Mouse (Mus musculus): Measurements from ENCODE around the gene Ly6g6c. TPM values are rescaled to one million over a fixed set of nuclear protein-coding genes. Genes with fewer than 3 reads are reported as not detected.

Ly6g6c gene
- polyA plus RNA-seq, 1 experiment from 2014 or later = 0.38 TPM

DNA sequence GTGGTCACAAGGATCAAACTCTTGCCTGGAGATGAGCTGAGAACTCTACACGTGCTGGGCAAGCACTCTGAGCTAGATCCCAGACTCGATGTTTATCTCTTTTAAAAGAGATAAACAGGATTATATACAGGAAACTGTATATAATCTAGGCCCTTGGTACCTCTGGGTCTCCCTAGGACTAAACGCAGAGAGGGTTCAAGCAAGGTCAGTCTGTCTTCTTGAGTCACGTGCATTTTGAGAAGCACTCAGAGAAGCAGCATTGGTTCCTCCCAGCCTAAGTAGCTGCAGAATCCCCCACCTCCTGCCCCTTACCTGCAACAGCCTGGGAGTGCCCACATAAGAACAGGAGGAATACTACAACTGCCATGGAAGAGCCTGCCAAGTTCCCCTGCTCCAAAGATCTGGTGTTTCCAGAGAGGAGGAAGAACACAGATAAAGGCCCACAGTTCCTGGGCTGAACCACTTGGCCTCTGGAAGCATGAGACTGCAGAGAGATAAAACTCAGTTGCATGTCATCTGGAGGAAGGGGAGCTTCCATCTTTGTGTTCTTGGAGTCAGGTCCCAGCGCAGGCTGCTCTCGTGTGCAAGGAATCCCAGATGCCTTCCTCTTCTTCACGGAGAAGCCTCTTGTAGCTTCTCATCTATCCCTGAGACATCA is 20.1 kb downstream of the Ly6g6c start, which contains the start of gene Ly6g6f:
Ly6g6f (minus strand) TSS at position 403 of the 658 bp plus-strand sequence.
- ATAC-seq (ENCODE audit: insufficient read depth) = no peak
- no peak for DNase-seq
- 58% methylated on average over 7 of the region's 7 CpGs for WGBS
- no peak within 1 kb of the TSS for H3K9ac ChIP-seq
- no peak within 1 kb of the TSS for H3K4me3 ChIP-seq (ENCODE audit: low read depth, low read length)
- H3K9me3 ChIP-seq (ENCODE audit: low read depth, low read length) = no peaks in the 10 kb centered on the region
- no peak for TF ChIP-seq CTCF (IDR thresholded peaks at IDR 0.05; ENCODE audit: low read depth)
- no peak within 1 kb of the TSS for H3K27ac ChIP-seq (ENCODE audit: low read depth)
- peaks cover 5% of the 10 kb centered on the region for H3K4me1 ChIP-seq (ENCODE audit: insufficient read depth)
- no peak within 1 kb of the TSS for H3K4me2 ChIP-seq
- H3K27me3 ChIP-seq (ENCODE audit: insufficient read depth, low read length) = no peaks in the 10 kb centered on the region
- no peaks in the 10 kb centered on the region for H3K36me3 ChIP-seq (ENCODE audit: insufficient read depth)

DNA sequence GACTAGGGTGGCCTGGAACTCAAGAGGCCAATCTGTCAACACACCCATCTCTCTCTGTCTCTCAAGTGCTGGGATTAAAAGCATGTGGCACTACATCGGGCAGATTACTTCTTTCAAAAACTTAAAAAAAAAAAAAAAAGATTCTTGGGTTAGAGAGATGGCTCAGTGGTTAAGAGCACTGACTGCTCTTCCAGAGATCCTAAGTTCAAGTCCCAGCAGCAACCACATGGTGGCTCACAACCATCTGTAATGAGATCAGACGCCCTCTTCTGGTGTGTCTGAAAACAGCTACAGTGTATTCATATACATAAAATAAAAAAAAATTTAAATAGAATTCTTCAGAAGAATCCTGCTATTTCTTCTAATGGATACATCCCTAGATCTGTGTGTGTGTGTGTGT is 23.0 kb downstream of the Ly6g6c start:
- no peaks in the 10 kb centered on the region for H3K27me3 ChIP-seq (ENCODE audit: insufficient read depth, low read length)
- peaks cover 7% of the 10 kb centered on the region for H3K4me1 ChIP-seq (ENCODE audit: insufficient read depth)
- no peak for ATAC-seq (ENCODE audit: insufficient read depth)
- WGBS = 37% methylated on average over 2 of the region's 2 CpGs
- no peak for DNase-seq
- no peak overlapping the region for H3K4me2 ChIP-seq
- H3K36me3 ChIP-seq (ENCODE audit: insufficient read depth) = peaks cover 16% of the 10 kb centered on the region
- peak; percentile 57 for TF ChIP-seq CTCF (IDR thresholded peaks at IDR 0.05; ENCODE audit: low read depth)
- no peak overlapping the region for H3K4me3 ChIP-seq (ENCODE audit: low read depth, low read length)
- no peak overlapping the region for H3K9ac ChIP-seq
- H3K27ac ChIP-seq (ENCODE audit: low read depth) = no peak overlapping the region
- no peaks in the 10 kb centered on the region for H3K9me3 ChIP-seq (ENCODE audit: low read depth, low read length)

DNA sequence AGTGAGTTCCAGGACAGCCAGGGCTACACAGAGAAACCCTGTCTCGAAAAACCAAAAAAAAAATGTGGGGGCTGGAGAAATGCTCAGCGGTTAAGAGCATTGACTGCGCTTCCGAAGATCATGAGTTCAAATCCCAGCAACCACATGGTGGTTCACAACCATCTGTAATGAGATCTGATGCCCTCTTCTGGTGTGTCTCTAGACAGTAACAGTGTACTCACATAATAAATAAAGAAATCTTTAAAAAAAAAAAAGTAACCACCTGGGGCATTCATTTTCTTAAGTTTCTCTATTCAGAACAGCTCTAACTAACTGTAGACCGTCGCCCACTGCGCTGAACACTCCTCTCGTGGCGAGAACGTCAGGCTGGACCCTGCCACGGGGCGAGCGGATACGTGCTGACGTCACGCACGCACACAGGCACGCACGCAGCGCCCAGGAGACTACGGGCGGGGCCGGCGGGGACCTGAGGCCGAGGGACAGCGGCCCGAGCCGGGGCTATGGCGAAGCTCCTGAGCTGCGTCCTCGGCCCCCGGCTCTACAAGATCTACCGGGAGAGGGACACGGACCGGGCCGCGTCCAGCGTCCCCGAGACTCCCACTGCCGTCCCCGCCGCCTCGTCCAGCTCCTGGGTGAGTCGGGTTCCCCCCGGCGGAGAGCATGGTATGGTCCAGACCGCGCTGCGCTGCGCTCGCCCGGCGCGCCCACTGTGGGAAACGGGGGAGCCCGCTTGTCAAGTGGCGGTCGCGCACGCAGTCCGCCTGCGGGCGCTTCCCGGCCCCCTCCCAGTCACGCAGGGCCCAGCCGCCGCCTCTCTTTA is 23.8 kb downstream of the Ly6g6c start, which contains the start of gene Abhd16a:
Abhd16a (plus strand) TSS at position 439 of the 820 bp plus-strand sequence.
- peak within 1 kb of the TSS; percentile 63 for H3K4me3 ChIP-seq (ENCODE audit: low read depth, low read length)
- H3K27ac ChIP-seq (ENCODE audit: low read depth) = peak within 1 kb of the TSS; percentile 96
- H3K4me1 ChIP-seq (ENCODE audit: insufficient read depth) = peaks cover 7% of the 10 kb centered on the region
- H3K27me3 ChIP-seq (ENCODE audit: insufficient read depth, low read length) = no peaks in the 10 kb centered on the region
- H3K36me3 ChIP-seq (ENCODE audit: insufficient read depth) = peaks cover 23% of the 10 kb centered on the region
- H3K4me2 ChIP-seq = peak within 1 kb of the TSS; percentile 63
- ATAC-seq (ENCODE audit: insufficient read depth) = peak; percentile 99
- no peaks in the 10 kb centered on the region for H3K9me3 ChIP-seq (ENCODE audit: low read depth, low read length)
- peak; percentile 98 for DNase-seq
- peak; percentile 5; the same call in 1 of the 2 replicates for TF ChIP-seq CTCF (IDR thresholded peaks at IDR 0.05; ENCODE audit: low read depth)
- WGBS = 3% methylated on average over 67 of the region's 67 CpGs
- H3K9ac ChIP-seq = peak within 1 kb of the TSS; percentile 84

DNA sequence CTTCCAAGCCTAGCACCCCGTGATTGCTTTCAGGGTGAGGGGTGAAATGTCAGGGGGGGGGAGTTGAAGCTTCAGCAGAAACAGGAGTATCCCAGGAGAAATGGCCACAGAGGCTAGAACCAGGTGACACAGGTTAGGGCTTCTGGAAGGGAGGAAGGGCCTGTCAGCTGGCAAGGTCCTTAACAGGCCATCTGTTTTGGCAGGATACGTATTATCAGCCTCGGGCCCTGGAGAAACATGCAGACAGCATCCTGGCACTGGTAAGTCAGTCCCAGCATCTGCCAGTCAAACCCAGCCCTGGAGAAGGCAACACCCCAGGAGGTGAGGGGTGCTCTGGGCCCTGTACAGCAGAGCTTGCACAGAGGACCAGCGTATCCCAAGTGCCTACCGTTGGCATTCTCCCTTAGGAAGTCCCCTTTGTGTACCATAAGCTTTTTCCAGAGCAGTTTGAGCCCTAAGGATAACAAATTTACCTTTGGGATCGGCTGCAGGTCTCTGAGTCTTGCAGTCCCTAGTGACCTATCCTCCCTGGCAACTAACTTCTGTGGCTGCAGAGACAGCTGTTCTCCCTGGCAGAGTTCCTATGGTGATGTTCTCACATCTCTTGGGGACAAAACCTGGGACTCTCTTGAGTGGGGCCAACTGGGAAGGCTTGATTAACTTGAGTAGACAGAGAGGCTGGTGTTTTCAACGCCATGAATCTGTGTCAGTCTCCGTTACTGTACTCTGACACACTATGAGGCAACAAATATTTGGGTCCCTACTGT is 25.2 kb downstream of the Ly6g6c start:
- DNase-seq = no peak
- 59% methylated on average over 8 of the region's 8 CpGs for WGBS
- H3K36me3 ChIP-seq (ENCODE audit: insufficient read depth) = peaks cover 34% of the 10 kb centered on the region
- H3K4me1 ChIP-seq (ENCODE audit: insufficient read depth) = peaks cover 7% of the 10 kb centered on the region
- H3K27ac ChIP-seq (ENCODE audit: low read depth) = 0 out of 2 replicates have a peak overlapping the region, but pooled peaks have one; percentile 2
- H3K4me2 ChIP-seq = peak overlapping the region; percentile 63
- no peaks in the 10 kb centered on the region for H3K9me3 ChIP-seq (ENCODE audit: low read depth, low read length)
- no peak for TF ChIP-seq CTCF (IDR thresholded peaks at IDR 0.05; ENCODE audit: low read depth)
- no peak for ATAC-seq (ENCODE audit: insufficient read depth)
- H3K4me3 ChIP-seq (ENCODE audit: low read depth, low read length) = peak overlapping the region; percentile 63
- H3K27me3 ChIP-seq (ENCODE audit: insufficient read depth, low read length) = no peaks in the 10 kb centered on the region
- H3K9ac ChIP-seq = peak overlapping the region; percentile 84

DNA sequence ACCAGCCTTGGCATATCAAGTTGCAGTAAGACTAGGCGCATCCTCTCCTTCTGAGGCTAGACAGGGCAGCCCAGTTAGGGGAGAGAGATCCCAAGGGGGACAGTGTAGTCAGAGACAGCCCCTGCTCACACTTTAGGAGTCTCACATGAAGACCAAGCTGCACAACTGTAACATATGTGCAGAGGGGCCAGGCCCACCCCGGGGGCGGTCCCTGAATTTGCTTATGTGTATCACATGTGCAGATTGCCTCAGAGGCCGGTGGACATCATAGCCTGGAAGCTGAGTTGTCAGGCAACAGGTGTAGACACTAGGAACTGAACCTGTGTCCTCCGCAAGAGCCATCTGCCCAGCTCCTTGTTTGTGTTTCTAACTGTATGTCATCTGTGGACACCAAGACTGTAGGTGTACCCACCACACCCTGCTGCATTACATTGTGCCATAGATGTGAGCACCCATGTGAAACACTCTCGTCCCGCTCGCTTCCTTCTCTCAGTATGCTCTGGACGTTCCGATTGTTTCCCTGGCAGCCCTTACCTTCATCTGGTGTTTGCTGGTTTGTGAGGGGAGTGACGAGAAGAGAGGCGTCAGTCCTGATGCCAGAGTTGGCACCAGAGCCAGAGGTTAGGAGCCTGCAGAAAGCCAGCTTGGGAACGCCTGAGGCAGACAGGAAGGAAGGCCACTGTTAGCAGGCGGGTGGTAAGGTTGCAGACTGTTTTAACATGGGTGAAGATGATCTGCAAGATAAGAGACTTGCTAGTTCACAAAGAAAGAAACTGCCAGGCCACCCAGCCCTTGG is 27.4 kb downstream of the Ly6g6c start:
- no peak for TF ChIP-seq CTCF (IDR thresholded peaks at IDR 0.05; ENCODE audit: low read depth)
- H3K36me3 ChIP-seq (ENCODE audit: insufficient read depth) = peaks cover 57% of the 10 kb centered on the region
- peaks cover 7% of the 10 kb centered on the region for H3K4me1 ChIP-seq (ENCODE audit: insufficient read depth)
- no peak overlapping the region for H3K27ac ChIP-seq (ENCODE audit: low read depth)
- no peak overlapping the region for H3K4me2 ChIP-seq
- 84% methylated on average over 14 of the region's 14 CpGs for WGBS
- ATAC-seq (ENCODE audit: insufficient read depth) (no peak), DNase-seq (no peak)
- no peaks in the 10 kb centered on the region for H3K27me3 ChIP-seq (ENCODE audit: insufficient read depth, low read length)
- no peak overlapping the region for H3K9ac ChIP-seq
- no peaks in the 10 kb centered on the region for H3K9me3 ChIP-seq (ENCODE audit: low read depth, low read length)
- no peak overlapping the region for H3K4me3 ChIP-seq (ENCODE audit: low read depth, low read length)

All from lung, embryonic 14.5 days (tissue).